Mouse (Mus musculus): ENCODE measurements around the gene Gpr83.
"Not testable (repeated sequence)": the region's sequence is repeated elsewhere in the genome, so short reads cannot be mapped to it uniquely, and the experiment has no call there.

Gene Gpr83

GRCm38 (mm10) chr9:14858782-14859181 lies 1.2 kb upstream of the Gpr83 start:
- in situ Hi-C loops (cut with MboI; ENCODE audit: low pct_unique_long_range_greater_than_20kb in 1 of 2, low sequenced_read_pairs in 2 of 2, unreplicated experiment in 1 of 2) = no loop called here

- in situ Hi-C loops (cut with MboI; ENCODE audit: low pct_unique_long_range_greater_than_20kb in 1 of 2, low sequenced_read_pairs in 2 of 2, unreplicated experiment in 1 of 2) = loop anchor here in 1 of 2 experiments (10.0 kb wide), 1 partner anchor 132 kb away; no protein-coding TSS in a partner anchor
Observed at GRCm38 (mm10) chr9:14863126-14863525, 3.1 kb downstream of the Gpr83 start.

GRCm38 (mm10) chr9:14864726-14865125 lies 4.7 kb downstream of the Gpr83 start:
- in situ Hi-C loops (cut with MboI; ENCODE audit: low pct_unique_long_range_greater_than_20kb in 1 of 2, low sequenced_read_pairs in 2 of 2, unreplicated experiment in 1 of 2) = loop anchor here in 1 of 2 experiments (10.0 kb wide), 1 partner anchor 130 kb away; no protein-coding TSS in a partner anchor

- in situ Hi-C loops (cut with MboI; ENCODE audit: low pct_unique_long_range_greater_than_20kb in 1 of 2, low sequenced_read_pairs in 2 of 2, unreplicated experiment in 1 of 2) = loop anchor here in 1 of 2 experiments (10.0 kb wide), 1 partner anchor 128 kb away; no protein-coding TSS in a partner anchor
Observed at GRCm38 (mm10) chr9:14866957-14867356, 6.9 kb downstream of the Gpr83 start.

- in situ Hi-C loops (cut with MboI; ENCODE audit: low pct_unique_long_range_greater_than_20kb in 1 of 2, low sequenced_read_pairs in 2 of 2, unreplicated experiment in 1 of 2) = loop anchor here in 1 of 2 experiments (10.0 kb wide), 1 partner anchor 126 kb away; no protein-coding TSS in a partner anchor
Observed at GRCm38 (mm10) chr9:14868326-14868725, 8.3 kb downstream of the Gpr83 start.

- in situ Hi-C loops (cut with MboI; ENCODE audit: low pct_unique_long_range_greater_than_20kb in 1 of 2, low sequenced_read_pairs in 2 of 2, unreplicated experiment in 1 of 2) = no loop called here
Observed at GRCm38 (mm10) chr9:14870377-14870776, 10.4 kb downstream of the Gpr83 start.

GRCm38 (mm10) chr9:14870802-14871201 lies 10.8 kb downstream of the Gpr83 start:
- in situ Hi-C loops (cut with MboI; ENCODE audit: low pct_unique_long_range_greater_than_20kb in 1 of 2, low sequenced_read_pairs in 2 of 2, unreplicated experiment in 1 of 2) = no loop called here

- in situ Hi-C loops (cut with MboI; ENCODE audit: low pct_unique_long_range_greater_than_20kb in 1 of 2, low sequenced_read_pairs in 2 of 2, unreplicated experiment in 1 of 2) = no loop called here
Observed at GRCm38 (mm10) chr9:14871536-14871935, 11.5 kb downstream of the Gpr83 start.

GRCm38 (mm10) chr9:14872181-14872930 lies 12.3 kb downstream of the Gpr83 start:
- in situ Hi-C loops (cut with MboI; ENCODE audit: low pct_unique_long_range_greater_than_20kb in 1 of 2, low sequenced_read_pairs in 2 of 2, unreplicated experiment in 1 of 2) = no loop called here

GRCm38 (mm10) chr9:14875743-14876507 lies 15.9 kb downstream of the Gpr83 start:
- in situ Hi-C loops (cut with MboI; ENCODE audit: low pct_unique_long_range_greater_than_20kb in 1 of 2, low sequenced_read_pairs in 2 of 2, unreplicated experiment in 1 of 2) = no loop called here

- in situ Hi-C loops (cut with MboI; ENCODE audit: low pct_unique_long_range_greater_than_20kb in 1 of 2, low sequenced_read_pairs in 2 of 2, unreplicated experiment in 1 of 2) = not testable (repeated sequence)
Observed at GRCm38 (mm10) chr9:14876566-14876965, 16.6 kb downstream of the Gpr83 start.

GRCm38 (mm10) chr9:14884641-14885040 lies 24.6 kb downstream of the Gpr83 start:
- in situ Hi-C loops (cut with MboI; ENCODE audit: low pct_unique_long_range_greater_than_20kb in 1 of 2, low sequenced_read_pairs in 2 of 2, unreplicated experiment in 1 of 2) = no loop called here

GRCm38 (mm10) chr9:14885151-14885550 lies 25.1 kb downstream of the Gpr83 start:
- in situ Hi-C loops (cut with MboI; ENCODE audit: low pct_unique_long_range_greater_than_20kb in 1 of 2, low sequenced_read_pairs in 2 of 2, unreplicated experiment in 1 of 2) = no loop called here

GRCm38 (mm10) chr9:14885954-14886353 lies 25.9 kb downstream of the Gpr83 start:
- in situ Hi-C loops (cut with MboI; ENCODE audit: low pct_unique_long_range_greater_than_20kb in 1 of 2, low sequenced_read_pairs in 2 of 2, unreplicated experiment in 1 of 2) = no loop called here

- in situ Hi-C loops (cut with MboI; ENCODE audit: low pct_unique_long_range_greater_than_20kb in 1 of 2, low sequenced_read_pairs in 2 of 2, unreplicated experiment in 1 of 2) = no loop called here
Observed at GRCm38 (mm10) chr9:14887787-14888382, 27.9 kb downstream of the Gpr83 start.

GRCm38 (mm10) chr9:14888671-14889070 lies 28.7 kb downstream of the Gpr83 start:
- in situ Hi-C loops (cut with MboI; ENCODE audit: low pct_unique_long_range_greater_than_20kb in 1 of 2, low sequenced_read_pairs in 2 of 2, unreplicated experiment in 1 of 2) = no loop called here

GRCm38 (mm10) chr9:14890699-14891098 lies 30.7 kb downstream of the Gpr83 start:
- in situ Hi-C loops (cut with MboI; ENCODE audit: low pct_unique_long_range_greater_than_20kb in 1 of 2, low sequenced_read_pairs in 2 of 2, unreplicated experiment in 1 of 2) = no loop called here

GRCm38 (mm10) chr9:14891891-14892290 lies 31.9 kb downstream of the Gpr83 start:
- in situ Hi-C loops (cut with MboI; ENCODE audit: low pct_unique_long_range_greater_than_20kb in 1 of 2, low sequenced_read_pairs in 2 of 2, unreplicated experiment in 1 of 2) = no loop called here

GRCm38 (mm10) chr9:14893388-14893787 lies 33.4 kb downstream of the Gpr83 start:
- in situ Hi-C loops (cut with MboI; ENCODE audit: low pct_unique_long_range_greater_than_20kb in 1 of 2, low sequenced_read_pairs in 2 of 2, unreplicated experiment in 1 of 2) = no loop called here

All from mouse embryonic stem cell (cell line).